Mouse (Mus musculus): Measurements from ENCODE around the gene Fam102a. TPM values are rescaled to one million over a fixed set of nuclear protein-coding genes. Genes with fewer than 3 reads are reported as not detected.

Fam102a gene
- total RNA-seq, 2 experiments from 2014 or later = 1.9 to 2.2 TPM

DNA sequence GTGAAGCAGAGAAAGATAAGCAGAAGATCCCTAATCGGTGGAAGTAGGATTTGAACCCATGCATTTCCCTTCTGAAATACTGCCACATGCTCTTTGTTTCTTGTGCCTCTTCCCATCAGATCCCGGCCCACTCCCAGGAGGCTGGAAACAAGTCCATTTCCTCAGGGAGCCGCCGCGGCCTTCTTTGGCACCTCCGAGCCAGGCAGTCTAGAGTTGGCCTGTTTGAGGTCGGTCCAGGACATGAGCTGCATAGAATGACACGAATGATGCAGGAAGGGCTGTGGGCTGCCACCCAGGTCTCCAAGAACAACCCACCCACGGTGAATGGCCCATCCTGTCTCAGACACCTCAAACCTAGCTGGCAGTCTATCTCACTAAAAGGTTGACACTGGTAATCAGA, 41.4 kb downstream of the Fam102a start:
- no peak for ATAC-seq (replicated peaks; ENCODE audit: poor library complexity)

DNA sequence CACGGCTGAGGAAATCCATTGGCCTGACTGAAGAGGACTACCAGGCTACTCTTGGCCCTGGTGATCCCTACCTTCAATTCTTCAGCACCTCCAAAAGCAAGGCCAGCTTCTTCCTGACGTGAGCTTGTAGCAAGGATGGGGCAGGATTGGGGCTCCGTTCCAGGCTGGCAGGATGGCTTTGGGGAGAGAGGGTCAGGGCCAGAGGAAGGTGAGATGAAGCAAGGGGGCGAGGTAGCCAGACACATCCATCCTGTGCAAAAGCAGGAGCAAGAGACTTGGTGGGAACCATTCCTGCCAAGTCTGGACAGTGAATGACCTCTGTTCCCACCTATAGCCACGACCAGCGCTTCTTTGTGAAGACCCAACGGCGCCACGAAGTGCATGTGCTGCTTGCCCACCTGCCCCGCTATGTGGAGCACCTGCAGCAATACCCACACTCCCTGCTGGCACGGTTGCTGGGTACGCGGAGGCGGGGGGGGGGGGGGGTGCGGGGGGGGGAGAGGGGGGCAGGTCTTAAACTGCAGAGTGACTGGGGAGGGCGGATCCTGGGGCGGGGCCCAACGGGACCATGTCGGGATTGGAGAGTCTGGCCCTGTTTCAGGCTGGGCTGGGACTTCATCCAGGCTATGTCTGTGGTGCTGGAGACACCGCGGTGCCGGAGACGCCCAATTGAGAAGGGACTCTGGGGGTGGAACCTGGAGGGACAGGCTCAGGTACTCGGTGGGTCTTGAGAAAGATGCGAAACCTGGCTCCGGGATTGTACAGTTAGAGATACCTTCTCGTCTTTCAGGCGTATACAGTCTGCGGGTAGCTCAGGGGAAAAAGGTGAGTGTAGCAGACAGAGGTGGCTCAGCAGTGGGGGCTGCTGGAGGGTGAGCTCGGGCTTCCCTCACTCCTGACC, 43.3 kb downstream of the Fam102a start:
- ATAC-seq (replicated peaks; ENCODE audit: poor library complexity) = no peak

DNA sequence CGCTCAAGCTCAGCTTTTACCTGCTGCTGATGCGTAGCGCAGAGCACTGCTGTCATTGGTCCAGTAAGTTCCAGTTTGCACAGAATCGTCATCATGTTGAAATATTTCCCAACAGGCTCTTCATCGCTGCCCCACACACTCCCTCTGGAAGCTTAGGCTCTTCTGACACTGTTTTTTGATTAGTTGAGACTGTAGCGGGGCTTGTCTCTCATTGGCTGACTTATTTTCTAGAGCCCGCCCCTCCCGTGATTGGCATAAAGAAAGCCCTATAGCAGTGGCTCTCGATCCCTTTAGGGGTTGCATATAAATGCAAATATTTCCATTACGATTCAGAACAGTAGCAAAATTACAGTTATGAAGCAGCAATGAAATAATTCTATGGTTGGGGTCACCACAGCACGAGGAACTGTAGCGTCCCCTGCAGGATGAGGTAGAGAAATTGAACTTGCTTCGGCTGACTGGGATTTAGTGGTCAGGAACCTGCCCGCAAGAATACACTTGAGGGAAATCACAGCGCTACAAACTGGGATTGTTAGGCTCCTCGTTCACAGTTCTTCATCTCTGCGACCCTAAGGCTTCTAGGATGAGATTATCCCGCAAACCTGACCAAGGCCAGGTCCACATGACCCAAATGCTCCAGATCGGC, 46.4 kb downstream of the Fam102a start:
- ATAC-seq (replicated peaks; ENCODE audit: poor library complexity) = peak; percentile 35

DNA sequence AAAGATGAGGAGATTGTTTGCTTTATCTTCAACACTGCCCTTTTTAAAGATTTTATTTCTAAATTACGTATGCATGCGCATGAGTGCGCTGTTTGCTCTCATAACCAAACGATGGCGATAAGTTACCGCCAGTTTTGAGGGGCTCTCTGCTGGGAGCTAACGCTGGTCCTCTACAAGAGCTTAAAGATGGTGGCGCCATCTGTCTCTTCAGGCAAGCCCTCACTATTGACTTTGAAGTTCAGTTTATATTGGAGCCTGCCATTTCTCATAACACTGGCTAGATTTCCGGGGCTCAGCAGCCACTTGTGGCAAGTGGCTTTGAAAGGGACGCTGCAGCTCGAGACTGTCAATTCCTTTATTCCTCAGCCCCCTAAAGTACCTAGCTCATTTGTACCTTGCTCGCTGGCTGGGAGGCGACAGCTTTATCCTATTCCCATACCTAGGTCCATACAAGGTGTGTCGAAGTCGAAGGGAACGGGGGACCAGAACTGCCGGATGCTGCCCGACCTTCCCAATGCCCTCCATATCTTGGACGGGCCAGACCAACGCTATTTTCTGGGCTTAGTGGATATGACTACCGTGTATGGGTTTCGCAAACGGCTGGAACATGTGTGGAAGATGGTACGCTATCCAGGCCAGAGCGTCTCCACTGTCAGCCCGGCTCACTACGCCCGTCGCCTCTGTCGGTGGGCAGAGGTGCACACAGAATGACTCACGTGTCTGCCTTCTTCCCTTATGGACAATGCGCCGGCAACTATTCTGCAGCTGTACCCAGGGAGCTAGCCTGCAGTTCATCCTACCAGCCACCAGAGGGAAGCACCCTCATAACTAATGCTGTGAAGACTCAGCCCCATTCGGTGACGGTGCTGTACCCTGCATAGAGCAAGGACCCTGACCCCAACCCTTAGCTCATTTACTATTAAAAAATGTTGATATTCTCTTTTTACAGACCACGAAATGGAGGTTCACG, 48.0 kb downstream of the Fam102a start:
- peak; percentile 72 for ATAC-seq (replicated peaks; ENCODE audit: poor library complexity)

DNA sequence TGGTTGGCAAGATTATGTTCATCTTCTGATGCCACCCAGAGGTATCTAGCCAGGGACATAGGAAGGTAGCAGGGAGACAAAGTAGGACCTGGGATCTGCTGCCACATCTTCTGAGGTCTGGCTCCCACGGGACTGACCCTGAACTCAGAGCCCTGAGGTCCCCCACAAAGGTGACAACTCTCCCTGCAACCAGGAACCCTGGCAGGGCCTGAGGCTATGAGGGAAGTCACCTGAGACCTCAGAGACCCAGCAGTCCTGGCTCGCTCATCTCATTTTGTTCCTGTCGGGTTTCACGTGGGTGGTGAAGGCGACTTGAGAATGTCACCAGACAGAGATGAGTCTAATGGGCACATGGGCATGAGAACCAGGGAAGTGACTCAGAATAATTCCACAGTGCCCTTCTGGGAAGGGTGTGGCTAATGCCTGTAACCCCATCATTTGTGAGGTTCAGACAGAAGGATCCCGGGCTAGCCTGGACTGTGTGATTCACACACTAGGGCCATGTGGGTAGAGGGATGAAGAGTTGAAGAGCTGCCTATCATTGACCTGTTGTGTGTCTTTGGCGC, 50.1 kb downstream of the Fam102a start:
- ATAC-seq (replicated peaks; ENCODE audit: poor library complexity) = no peak

DNA sequence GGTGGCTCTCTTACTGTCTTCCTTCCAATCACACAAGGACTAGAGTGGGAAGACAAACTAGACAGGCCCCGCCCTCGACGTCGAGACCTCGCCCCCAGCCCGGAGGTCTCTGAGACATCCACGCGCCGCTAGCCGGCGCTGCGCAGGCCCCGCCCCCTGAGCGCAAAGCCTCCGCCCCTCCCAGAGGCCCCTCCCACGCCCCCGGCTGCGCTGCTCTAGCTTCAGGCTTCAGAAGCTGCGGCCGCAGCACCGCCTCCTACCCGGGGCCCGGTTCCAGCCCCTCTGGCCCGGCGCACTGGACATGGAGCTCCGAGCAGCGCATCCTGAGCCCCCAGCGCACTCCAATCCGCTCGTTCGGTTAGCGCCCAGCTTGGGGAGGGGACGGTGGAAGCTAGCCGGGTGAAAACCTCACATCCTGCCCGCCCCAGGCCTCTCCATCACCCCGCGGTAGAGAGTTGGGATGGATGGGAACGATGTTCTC, 51.8 kb downstream of the Fam102a start, which contains the start of gene St6galnac4:
Gene St6galnac4, plus strand, starts transcription at position 225 of the 481 bp plus-strand sequence.
- ATAC-seq (replicated peaks; ENCODE audit: poor library complexity) = peak; percentile 77

DNA sequence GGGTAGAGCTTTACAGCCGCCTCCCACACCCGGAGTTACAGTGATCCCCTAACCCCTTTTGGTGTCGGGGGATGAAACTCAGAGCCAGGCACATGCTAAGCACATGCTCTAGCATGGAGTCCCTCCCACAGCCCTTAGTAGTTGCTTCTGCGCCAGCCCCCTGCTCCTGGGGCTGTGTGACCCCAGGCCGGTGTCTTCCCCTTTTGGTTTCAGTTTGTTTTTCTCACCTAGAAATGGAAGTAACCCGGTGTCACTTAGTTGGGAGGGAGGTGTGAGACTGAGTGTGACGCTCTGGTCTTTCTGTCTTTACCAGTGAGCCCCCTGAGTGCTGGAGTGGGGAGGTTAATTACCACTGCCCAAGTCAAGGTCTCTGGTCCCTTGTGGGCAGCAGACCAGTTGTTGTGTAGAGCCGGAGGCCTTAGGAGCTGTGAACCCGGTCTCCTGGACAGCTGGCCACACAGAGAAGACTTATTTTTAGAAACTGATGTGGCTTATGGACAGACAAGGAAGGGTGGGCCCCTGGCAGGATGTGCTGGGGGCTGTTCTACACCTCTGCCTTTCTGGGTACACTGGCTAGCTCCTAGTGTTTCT, 52.7 kb downstream of the Fam102a start:
- peak; percentile 49 for ATAC-seq (replicated peaks; ENCODE audit: poor library complexity)

DNA sequence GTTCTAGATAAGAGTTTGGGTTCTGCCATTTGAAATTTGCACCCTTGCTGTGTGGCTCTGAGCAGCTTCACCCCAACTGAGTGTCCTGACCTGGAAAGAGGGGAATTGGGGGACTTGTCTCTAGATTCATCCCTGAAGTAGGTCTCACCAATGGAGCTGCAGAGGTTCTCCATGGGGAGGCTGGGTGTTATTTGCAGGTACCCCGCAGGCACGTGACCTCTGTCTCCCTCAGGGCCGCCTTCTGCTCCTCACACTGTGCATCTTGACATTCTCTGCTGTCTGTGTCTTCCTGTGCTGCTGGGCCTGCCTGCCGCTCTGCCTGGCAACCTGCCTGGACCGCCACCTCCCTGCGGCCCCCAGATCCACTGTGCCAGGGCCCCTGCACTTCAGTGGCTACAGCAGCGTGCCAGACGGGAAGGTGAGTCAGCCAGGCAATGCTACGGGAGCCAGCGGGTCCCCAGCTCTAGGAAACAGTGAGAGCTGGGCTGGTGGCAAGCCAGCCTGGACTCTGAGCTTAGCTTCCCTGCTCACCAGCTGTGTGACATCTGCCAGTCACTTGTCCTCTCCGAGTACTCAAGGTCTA, 54.2 kb downstream of the Fam102a start:
- no peak for ATAC-seq (replicated peaks; ENCODE audit: poor library complexity)

DNA sequence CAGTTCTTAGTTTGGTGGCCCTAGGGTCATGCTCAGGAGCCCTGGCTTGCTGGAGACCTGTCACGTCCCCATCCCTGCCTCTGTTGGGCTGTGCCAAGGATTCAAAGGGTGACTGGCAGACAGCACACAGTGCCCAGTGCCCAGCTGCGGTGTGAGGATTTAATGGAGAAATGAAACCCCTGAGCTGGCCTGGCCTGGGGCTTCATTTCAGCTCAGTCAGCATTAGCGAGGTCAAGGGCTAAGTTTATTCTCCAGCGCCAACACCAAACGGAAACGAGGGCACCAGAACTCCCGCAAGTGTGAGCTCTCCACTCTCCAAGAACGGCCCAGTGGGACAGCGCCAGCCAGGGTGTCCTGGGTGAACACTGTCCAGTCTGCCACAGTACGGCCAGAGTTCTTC, 55.1 kb downstream of the Fam102a start:
- no peak for ATAC-seq (replicated peaks; ENCODE audit: poor library complexity)

DNA sequence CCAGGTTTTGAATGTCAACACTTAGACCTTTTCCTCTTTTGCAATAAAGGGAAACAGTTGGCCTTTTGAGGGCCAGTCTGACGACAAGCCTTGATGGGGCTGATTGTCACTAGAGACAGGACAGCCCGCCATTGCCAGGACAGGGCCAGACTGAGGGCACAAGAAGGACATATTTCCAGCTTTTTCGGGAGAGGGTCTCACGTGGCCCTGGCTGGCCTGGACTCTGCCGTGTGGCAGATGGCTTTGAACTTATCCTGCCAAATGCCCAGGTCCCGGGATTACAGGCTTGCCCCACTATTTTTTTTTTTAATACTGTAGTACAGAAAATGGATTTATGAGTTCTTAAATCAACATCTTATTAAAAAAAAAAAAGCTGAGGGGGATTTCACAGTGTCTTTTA, 56.1 kb downstream of the Fam102a start:
- no peak for ATAC-seq (replicated peaks; ENCODE audit: poor library complexity)

DNA sequence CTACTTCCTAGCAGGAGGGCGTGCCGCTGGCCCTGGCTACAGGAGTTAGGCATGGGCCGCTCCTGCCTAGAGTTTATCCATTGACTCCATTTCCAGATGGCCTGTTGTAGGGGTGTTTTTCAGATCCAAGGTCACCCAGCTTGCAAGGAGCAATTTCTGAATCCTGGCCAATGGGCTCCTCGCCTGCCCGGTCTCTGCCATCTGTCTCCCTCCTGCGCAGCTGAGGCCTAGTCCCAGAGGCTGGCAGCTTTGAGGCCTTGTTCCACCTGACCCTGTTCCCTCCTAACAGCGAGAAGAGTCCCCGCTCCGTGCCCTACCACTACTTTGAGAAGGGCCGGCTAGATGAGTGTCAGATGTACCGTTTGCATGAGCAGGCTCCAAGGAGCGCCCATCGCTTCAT, 61.6 kb downstream of the Fam102a start:
- no peak for ATAC-seq (replicated peaks; ENCODE audit: poor library complexity)

DNA sequence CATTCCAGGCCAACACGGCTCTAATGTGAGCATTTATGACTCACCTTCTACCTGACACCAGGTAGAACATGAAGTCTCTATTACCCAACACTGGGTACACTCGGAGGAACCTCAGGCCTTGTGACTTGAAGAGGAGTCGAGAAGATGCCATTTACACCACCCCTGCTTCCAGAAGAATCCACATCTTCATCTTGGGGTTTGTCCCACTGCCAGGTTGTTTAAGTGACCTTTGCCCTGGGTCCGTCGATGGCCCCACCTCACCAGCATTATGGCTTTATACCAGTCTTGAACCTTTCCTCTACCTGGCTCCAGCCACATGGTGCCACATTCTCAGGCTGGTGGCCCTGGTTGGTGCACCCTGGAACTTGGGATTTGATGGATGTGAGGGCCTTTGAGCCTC, 62.1 kb downstream of the Fam102a start:
- no peak for ATAC-seq (replicated peaks; ENCODE audit: poor library complexity)

DNA sequence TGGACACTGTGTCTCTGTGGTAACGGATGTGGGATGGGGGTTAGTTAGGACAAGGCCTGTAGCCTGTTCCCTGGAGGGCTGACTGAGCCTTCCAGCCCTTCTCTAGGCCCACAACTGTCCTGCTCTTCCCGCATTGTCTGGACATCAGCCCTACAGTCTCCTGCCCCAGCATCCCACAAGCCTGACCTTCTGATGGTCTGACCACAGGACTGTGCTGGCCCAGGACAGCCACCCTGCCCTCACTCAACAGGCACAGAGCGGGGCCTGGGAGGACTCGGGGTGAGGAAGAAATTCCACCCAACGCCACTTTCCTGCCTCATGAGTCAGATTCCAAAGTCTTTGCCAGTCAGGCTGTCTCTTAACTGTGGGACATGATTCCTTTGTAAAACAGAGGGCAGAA, 62.6 kb downstream of the Fam102a start:
- no peak for ATAC-seq (replicated peaks; ENCODE audit: poor library complexity)

DNA sequence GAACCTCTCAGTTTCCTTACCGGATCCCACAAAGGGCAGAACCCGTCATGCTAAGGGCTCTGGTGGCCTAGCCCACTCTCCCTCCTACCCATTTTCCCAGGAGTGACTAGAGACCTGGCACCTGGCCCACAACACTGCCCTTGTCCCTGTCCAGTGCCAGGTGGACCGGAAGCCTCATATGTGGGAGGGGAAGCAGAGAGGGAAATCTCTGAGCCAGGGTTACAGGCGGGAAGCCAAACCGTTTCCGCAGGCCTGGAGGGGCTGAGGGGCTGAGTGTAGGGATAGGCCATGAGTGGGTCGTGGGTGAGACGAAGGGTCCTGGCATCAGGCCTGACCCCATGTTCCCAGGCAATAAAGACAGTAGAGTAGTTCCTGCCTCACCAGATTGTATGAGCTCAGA, 63.4 kb downstream of the Fam102a start:
- ATAC-seq (replicated peaks; ENCODE audit: poor library complexity) = no peak

DNA sequence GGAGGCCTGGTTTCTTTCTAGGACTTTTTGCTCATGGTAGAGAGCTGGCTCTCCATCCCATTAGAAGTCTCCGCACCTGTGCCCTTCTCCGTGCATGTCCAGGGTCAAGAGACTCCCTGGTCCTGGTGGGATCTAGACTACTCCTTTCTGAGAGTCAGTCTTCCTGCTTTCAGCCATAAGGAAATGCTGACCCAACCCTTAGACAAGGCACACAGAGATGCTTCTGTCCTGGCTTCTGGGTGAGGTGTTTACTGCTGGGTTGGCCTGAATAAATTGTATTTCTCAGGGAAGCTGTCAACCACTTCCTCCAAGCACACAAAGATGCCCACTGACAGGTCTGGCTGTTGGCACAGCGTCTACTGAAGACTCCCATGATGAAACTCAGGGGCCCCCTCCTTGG, 64.3 kb downstream of the Fam102a start, which contains the start of gene St6galnac6:
Gene St6galnac6, plus strand, starts transcription at position 301 of the 400 bp plus-strand sequence.
- ATAC-seq (replicated peaks; ENCODE audit: poor library complexity) = no peak

DNA sequence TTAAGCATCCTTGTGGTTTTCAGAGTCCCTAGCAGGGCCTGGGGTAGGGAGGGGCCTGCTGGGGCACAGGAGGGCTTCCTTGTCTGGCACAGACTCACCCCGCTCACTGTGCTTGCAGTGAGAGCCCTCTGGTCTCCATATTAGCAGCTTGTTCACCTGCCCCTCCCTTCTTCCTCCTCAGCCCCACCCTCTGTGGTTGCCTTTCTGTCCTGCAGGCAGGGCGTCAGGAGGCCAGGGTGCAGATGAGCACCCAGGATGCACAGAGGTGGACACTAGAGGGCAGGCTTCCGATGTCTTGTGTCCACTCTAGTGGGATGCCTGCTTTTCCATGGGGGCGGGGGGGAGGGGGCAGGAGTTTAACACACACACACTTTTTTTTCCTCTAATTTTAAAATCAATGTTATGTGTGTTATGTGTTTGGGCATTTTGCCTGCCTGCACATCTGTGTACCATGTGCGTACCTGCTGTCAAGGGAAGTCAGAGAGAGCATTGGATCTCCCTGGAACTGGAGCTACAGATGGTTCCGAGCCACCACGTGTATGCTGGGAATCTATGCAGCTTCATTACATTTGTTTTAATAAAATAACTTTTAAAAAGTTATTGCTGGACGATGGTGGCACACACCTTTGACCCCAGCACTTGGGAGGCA, 66.4 kb downstream of the Fam102a start:
- ATAC-seq (replicated peaks; ENCODE audit: poor library complexity) = peak; percentile 84

DNA sequence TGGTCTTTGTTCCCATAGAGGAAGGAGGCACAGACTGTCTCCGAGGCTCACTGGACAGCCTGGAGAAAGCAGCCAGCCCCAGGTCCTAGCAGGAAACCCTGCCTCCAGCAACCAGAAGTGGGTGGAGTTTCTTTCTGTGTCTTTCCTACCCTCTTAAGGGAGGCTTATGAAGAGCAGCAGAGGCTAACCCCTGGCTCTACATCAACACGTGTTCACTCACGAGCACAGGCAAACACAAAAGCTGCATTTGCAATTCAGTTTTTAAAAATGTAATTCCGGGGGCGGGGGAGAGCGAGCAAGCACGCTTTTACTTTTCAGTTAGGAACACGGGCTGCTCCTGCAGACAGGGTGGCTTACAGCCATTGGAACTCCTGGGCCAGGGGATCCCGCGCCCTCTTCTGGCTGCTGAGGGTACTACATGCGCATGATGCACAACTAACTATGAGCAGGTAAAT, 67.5 kb downstream of the Fam102a start:
- ATAC-seq (replicated peaks; ENCODE audit: poor library complexity) = peak; percentile 69

DNA sequence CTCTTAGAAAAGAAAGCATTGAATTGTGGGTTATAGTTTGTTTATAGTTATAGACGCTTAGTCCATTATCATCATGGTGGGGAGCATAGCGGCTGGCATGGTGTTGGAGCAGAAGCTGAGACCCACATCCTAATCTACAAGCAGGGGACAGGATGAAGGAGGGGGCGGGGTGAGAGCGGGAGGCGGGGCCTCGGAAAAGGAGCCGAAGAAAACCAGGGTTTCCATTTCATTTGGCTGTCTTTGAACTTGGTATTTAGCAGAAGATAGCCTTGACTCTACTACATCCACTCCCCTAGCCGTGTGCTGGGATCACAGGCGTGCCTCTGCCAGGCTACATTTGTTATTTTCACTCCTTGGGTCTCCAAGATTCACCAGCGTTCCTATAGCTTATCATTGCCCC, 69.5 kb downstream of the Fam102a start:
- no peak for ATAC-seq (replicated peaks; ENCODE audit: poor library complexity)
